Mouse (Mus musculus) brain, embryonic 14.5 days (tissue): Measurements from ENCODE around the gene Sinhcaf.

Experiments
- CTCF ChIP-seq: fragments of 200-500 bp; IDR thresholded peaks from 2 replicates; pipeline ENCODE4 v1.5.1; 2012; ENCODE audit warnings: inconsistent platforms, mild to moderate bottlenecking, moderate library complexity, borderline replicate concordance; ENCODE audit not compliant: insufficient read depth, insufficient read length; ENCODE audit errors: extremely low read depth
- POLR2A ChIP-seq: fragments of 200-500 bp; IDR thresholded peaks from 2 replicates; pipeline ENCODE4 v1.6.1; 2012; ENCODE audit warnings: mild to moderate bottlenecking, inconsistent platforms, borderline replicate concordance; ENCODE audit not compliant: poor library complexity, insufficient read depth, insufficient read length, severe bottlenecking; ENCODE audit errors: extremely low read depth

- no peak for TF ChIP-seq CTCF
- no peak for TF ChIP-seq POLR2A
Observed at GRCm38 (mm10) chr6:148991660-148992372, 45.5 kb upstream of the Sinhcaf start.
